Mouse (Mus musculus) left cerebral cortex, adult 11 months (tissue): Measurements from ENCODE around the gene Acot7.

Experiments used
- DNase-seq: peaks from one replicate; pipeline ENCODE4 v3.0.0; 2022; ENCODE audit warnings: low spot score

The Acot7 gene

DNA sequence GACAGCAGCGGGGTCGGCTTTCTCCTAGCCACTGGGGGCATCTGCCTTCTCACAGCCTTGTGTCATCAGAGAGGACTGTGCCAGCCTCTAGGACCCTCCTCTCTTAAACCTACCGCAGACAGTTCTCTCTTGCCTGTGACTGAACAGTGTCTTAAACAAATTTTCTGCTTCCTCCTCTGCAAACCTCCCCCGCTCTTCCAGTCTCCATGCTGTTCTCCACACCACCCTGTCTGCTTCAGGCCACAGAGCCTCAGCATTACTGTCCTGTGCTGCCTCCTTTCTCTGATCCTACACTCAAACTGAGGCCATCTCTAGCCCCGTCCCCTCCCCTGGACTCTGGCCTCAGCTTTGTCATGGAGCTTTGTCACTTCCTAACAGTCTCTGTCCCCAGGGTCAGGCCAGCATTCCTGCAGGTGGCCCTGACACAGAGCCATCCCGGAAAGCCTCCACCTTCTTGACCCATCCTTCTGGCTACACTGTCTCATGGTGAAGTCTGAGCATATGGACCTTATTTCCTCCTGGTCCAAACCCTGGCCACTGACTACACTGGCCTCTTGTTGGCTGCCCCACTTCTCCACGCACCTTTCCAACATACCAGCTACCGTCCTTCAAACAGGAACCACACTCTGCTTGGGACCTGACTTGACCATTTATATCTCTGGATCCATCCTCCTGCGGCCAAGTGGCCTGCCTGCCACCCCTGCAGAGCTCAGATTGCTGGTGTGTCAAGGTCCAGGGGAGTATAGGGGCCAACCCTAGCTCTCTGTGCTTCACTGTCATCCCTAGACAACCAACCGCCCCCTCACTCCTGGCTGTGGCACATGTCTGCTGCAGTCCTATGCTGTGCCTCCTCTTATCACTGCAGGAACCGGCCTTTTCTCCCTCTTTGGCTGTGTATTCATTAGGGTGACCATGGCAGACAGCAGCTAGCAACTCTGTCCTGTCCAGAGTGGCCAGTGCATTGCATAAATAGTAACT lies 66.9 kb downstream of the Acot7 start:
- DNase-seq = no peak

DNA sequence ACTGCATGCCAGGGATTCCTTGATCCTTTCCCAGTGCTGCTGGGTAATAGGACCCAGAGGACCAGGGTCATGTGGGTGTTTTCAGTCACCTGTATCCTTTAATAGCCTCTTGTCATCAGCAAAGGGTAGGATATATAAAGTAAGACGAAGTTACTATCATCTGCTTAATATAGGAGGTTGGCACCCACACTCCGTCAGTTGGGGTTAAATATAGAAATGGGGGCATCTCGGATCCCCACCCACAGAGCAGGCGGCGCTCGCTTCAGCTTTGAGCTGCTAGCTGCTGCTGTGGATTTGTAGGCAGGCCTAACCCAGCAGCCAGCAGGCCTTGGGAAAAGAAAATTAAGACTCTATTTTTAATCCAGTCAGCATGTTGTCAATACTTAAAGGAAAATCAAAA lies 68.1 kb downstream of the Acot7 start:
- peak; percentile 78 for DNase-seq

DNA sequence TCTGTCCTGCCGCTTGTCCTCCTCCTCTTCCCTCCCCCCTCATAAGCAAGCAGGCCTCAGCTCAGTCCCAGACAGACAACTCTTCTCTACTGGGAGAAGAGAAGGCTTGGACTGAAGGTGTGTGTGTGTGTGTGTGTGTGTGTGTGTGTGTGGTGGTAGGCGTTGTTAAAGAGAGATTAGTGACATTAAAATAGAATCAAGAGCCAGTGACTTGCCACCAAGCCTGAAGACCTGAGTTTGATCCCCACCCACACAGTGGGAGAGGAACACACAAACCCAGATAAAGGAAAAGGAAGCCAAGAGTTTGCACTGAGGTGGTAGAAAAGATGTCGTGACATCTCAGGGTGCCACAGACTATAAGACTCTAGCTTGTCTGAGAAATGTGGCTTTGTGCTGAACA lies 69.3 kb downstream of the Acot7 start:
- no peak for DNase-seq

DNA sequence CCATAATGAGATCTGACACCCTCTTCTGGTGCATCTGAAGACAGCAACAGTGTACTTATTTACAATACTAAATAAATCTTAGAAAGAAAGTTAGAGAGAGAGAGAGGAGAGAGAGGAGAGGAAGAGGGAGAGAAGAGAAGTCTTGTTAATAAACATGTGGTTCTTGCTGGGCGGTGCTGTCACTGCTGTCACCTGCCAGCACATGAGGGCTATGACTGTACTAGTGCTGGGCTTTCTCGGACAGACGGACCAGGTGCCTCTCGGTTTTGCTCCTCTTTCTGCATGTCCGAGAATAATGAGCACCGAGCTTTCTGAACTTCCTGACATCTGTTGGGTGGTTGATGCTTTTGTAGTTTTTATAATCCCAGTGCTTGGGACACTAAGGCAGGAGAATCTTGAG lies 72.7 kb downstream of the Acot7 start:
- no peak for DNase-seq

DNA sequence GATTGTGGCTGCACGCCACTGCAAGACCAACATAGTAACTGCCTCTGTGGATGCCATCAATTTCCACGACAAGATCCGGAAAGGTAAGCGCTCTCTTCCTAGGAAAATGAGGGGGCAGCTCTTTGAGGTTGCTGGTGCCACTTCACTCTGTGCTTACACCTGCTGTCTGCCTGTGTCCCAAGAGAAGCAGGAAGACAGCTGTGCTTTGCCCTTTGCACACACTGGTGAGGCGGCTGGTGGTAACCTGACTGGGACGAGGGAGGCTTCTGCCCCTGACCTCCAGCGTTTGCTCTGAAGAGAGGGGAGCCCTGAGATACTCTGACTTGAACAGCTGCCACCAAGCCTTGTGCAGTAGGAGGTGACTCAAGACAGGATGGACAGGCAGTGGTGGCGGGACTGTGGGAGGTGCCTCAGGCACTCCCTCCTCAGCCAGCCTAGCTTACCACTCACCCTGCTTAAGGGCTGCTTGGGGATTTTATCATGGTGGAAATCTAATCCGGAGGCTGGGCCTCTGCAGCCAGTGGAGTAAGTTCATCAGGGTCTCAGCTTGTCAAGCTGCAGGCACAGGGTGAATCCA lies 75.3 kb downstream of the Acot7 start:
- no peak for DNase-seq

GRCm38 (mm10) chr4:152257070-152257469 lies 79.1 kb downstream of the Acot7 start:
- no peak for DNase-seq

GRCm38 (mm10) chr4:152260451-152260850 lies 82.5 kb downstream of the Acot7 start:
- DNase-seq = no peak

- no peak for DNase-seq
These were observed 84.3 kb downstream of the Acot7 start for GRCm38 (mm10) chr4:152262187-152262586.

DNA sequence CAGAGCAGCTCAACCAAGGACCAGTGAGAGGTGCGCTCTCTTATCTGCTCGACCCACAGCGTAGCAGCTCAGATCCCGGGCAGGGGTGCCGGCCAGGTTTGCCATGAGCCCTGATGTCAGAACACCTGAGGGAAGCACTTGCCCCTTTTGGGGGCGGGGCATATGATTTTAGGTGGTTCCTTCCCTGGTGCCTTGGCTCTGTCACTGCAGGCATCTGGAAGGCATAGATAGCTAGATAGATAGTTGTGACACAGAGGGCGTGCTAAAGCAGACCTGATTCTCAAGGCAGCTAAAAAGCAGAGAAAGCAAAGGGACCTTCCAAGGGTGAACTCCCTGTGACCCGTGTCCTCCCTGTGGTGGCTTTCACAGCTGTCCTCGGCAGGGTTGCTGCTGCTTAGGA lies 85.2 kb downstream of the Acot7 start:
- no peak for DNase-seq

DNA sequence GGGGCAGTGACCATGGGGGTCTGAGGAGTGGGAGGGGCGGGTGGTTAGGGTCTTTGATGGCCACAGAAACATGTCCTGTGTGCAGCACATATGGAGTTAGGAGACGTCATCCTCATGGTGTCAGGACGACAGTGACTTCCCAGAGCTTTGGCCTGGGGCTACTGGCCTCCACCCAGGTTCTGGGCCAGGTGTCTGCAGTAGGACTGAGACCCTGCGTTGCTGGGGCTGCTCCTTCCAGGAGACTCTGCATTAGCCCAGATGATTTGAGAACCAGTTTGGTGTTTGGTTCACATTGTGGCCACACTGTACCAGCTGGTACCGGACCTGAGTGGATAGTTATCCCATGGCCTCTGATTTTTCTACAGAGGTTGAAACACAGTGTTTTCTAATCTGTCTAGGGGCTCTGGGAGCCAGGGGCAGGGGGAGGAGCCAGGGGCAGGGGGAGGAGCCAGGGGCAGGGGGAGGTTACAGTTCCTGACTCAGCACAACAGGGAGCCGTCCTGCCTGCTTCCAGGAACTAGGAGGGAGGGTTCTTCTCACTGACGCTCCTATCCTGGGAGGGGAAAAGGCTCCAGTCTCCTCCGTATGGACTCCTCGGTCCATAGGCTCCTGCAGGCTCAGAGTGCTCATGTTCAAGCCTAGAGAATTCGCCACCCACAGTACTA lies 85.7 kb downstream of the Acot7 start:
- no peak for DNase-seq

GRCm38 (mm10) chr4:152264177-152264530 lies 86.2 kb downstream of the Acot7 start:
- no peak for DNase-seq

- no peak for DNase-seq
These were observed 87.1 kb downstream of the Acot7 start for GRCm38 (mm10) chr4:152264867-152265568.

DNA sequence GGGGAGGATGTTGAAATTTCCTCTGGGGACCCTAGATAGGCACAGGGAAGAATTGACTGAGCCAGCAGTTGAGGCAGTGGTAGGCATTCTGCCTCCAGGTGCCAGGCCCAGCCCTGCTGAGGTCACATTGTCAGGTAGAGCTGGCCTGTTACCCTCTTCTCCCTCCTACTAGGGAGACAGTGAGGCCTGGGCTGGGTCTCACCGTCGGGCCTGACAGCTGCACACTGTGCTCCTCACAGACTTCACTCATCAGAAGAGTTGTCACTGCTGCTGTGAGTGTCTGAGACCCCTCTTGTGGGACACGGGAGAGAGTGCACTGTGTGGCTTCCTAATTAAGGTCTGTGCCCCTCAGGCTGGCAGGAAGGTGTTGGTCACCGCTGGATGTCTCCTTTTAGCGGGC lies 87.9 kb downstream of the Acot7 start:
- DNase-seq = no peak

GRCm38 (mm10) chr4:152266236-152266895 lies 88.4 kb downstream of the Acot7 start:
- DNase-seq = no peak

DNA sequence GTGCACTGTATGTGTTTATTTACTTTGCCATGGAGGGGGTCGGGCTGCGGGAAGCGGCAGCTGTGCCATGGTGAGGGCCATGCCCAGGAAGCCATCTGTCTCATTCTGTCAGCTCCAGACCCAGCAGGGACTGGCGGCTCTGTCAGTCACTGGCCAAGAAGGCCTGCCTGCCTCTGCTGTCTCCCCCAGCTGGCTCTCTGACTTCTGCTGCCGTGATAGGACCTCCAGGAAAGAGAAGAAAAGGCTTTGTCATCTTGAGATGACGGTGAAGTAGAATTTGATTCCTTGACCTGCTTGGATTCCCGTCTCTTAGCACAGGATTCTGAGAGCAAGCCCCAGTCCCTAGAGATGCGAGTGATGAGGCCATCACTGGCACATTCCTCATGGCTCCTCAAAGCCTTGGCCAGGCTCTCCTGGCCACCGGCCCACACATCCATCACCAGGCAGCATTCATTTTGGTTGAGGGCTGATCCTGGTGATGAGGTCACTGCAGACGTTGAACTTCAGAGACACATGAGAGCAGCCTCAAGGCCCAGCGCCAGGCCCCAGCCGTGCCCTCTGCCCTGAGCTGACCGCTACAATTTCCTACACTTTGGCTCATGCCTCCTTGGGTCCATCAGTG lies 89.9 kb downstream of the Acot7 start:
- no peak for DNase-seq

GRCm38 (mm10) chr4:152269967-152270366 lies 92.0 kb downstream of the Acot7 start:
- DNase-seq = no peak

DNA sequence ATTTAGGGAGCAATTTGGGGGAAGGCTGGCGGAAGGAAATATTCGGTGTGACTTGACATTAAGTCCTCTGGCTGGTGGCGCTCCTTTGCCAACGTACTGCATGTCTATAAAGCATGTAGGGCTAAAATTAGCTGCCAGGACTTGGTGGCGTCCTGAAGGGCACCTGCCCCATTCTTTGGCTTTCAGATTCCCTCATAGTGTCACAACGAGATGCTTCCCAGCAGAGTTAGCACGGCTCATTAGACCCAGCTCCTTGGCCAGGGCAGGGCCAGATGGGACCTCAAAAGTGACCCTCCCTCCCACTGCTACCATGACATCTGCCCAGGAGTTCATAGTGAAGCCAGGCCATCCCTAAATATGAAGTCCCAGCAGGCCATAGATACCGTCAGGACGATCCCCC lies 92.7 kb downstream of the Acot7 start:
- DNase-seq = no peak

DNA sequence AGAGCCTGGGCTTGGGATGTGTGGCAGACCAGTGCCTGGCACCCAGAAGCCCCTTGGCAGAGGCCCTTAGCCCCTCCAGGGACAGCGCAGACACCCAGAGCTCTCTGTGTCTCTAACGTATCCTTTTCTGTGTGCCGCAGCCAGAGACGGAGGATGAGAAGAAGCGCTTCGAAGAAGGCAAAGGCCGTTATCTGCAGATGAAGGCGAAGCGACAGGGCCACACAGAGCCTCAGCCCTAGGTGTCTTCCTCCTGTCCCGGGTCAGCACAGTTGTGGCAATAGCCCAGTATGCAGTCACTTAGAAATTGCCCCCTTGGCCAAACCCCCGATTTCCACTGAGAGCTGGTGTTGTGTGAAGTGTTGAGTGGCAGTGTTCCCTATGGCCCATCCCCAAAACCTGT lies 93.4 kb downstream of the Acot7 start:
- no peak for DNase-seq

GRCm38 (mm10) chr4:152272006-152272405 lies 94.1 kb downstream of the Acot7 start:
- DNase-seq = no peak

DNA sequence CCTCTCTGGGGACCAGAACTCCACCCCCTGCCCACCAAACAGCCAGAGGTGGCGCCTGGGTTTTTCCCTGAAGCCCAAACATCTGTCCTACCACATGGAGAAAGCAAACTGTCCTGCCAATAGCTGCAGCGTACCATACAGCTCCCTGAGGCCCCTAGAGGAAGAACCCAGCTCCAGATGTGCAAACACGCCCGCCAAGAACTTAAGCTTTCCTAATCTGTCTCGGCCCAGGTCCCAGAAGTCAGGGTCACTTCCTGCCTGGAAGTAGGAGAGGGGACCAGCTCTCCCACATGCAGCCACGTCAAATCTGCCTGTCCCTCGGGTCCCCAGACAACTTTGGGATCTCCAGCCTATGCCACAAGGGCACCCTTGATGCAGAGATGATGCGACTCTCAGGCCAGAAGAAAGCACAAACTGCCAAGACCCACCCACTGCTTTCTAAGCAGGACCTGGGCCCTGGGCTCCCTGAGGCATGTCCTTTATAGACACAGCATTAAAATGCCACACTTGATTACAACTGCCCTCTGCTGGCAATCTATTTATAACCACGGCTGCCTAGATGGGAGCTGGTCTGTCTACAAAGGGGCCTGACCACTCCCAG lies 94.6 kb downstream of the Acot7 start:
- DNase-seq = no peak

DNA sequence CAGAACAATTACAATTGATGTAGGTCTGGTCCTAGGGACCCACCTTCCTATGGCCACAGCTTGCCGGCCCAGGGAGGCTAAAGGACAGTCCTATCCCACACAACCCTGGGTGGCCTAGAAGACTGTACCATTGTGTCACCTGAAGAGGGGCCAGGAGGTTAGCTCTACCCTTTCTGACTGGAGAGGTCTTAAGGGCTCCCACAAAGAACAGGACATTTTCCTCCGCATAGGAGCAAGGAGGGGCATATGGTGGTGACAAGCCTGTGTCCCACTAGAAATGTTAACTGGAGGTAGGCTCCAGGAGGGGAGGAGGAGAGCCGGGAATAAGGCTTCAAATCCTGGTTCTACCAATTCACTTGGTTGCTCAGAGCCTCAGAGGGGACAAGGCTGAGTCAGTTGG lies 95.3 kb downstream of the Acot7 start:
- no peak for DNase-seq
